Mouse (Mus musculus) CD4-positive naive resting alpha-beta T cell, adult 57 days (primary cell): ENCODE measurements around the gene Mup12. TPM values are rescaled to one million over a fixed set of nuclear protein-coding genes. Genes with fewer than 3 reads are reported as not detected.

Source experiments
- total RNA-seq: library from RNA; stranded (reverse); gene quantifications from one replicate; pipeline ENCODE4 v1.2.4, GENCODE M21; 2023

Mup12 gene
- total RNA-seq, result not detected

DNA sequence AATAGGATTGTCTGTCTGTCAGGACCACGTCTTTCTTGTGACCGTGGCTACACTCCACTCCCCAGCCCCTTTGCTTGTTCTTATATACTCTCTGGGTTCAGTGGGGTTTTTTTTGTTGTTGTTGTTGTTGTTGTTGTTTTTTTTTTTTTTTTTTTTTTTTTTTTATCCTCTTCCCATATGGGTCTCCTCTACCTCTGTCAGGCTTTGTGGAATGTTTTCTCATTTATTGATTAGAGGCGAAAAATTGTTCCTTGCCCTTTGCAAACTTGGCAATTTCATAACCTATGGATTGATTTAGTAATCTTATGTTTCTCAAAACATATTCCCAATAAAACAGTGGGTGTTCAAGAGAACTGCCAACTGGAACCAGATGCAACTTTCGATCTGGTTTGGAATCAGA is at the start of gene Mup12:
Gene Mup12, minus strand, starts transcription at position 101 of the 400 bp plus-strand sequence.

Other genes with a start within 250 kb of the Mup12 start
- gene Mup1, start 239.4 kb downstream of the Mup12 start, total RNA-seq, result not detected
- gene Mup10, start 159.1 kb downstream of the Mup12 start, total RNA-seq, result not detected
- not detected for gene Mup11, start 78.9 kb downstream of the Mup12 start, total RNA-seq
- gene Mup22, start 80.1 kb upstream of the Mup12 start, total RNA-seq, result not detected